Mouse (Mus musculus) ES-Bruce4 (cell line): ENCODE measurements around the gene Taf5l. TPM values are rescaled to one million over a fixed set of nuclear protein-coding genes. Genes with fewer than 3 reads are reported as not detected.

Source experiments
- H3K27ac ChIP-seq: 2 replicates; pipeline ENCODE4 v1.5.1; 2012; ENCODE audit warnings: low read length, inconsistent platforms; ENCODE audit not compliant: insufficient read depth
- H3K27me3 ChIP-seq: 2 replicates; pipeline ENCODE4 v1.6.1; 2012; ENCODE audit warnings: mild to moderate bottlenecking, low read length, inconsistent platforms; ENCODE audit not compliant: control insufficient read depth, poor library complexity, insufficient read depth, severe bottlenecking
- H3K36me3 ChIP-seq: 2 replicates; pipeline ENCODE4 v1.6.1; 2012; ENCODE audit warnings: inconsistent platforms, mild to moderate bottlenecking, low read length, moderate library complexity; ENCODE audit not compliant: control insufficient read depth, poor library complexity, insufficient read depth, severe bottlenecking
- H3K4me1 ChIP-seq: one replicate; pipeline ENCODE4 v1.8.1; 2011; ENCODE audit warnings: low read length; ENCODE audit not compliant: control insufficient read depth, insufficient read depth
- H3K4me3 ChIP-seq: 2 replicates; pipeline ENCODE4 v1.5.1; 2011; ENCODE audit warnings: low read depth, mild to moderate bottlenecking, low read length
- H3K9ac ChIP-seq: 2 replicates; pipeline ENCODE4 v1.6.1; 2012; ENCODE audit warnings: low read depth, mild to moderate bottlenecking, inconsistent platforms; ENCODE audit not compliant: poor library complexity, severe bottlenecking
- H3K9me3 ChIP-seq: replicated peaks from 2 replicates; pipeline ENCODE4 v1.6.1; 2012; ENCODE audit warnings: mild to moderate bottlenecking, low read length, inconsistent platforms; ENCODE audit not compliant: control insufficient read depth, poor library complexity, insufficient read depth, severe bottlenecking
- CTCF ChIP-seq: IDR thresholded peaks from one replicate; pipeline ENCODE4 v1.8.1; 2011; ENCODE audit warnings: low read depth, low read length
- EP300 ChIP-seq: IDR thresholded peaks from 2 replicates; pipeline ENCODE4 v1.6.1; 2011; ENCODE audit warnings: low read depth, low read length; ENCODE audit not compliant: insufficient read depth
- POLR2A ChIP-seq: IDR thresholded peaks from one replicate; pipeline ENCODE4 v1.8.1; 2011; ENCODE audit warnings: low read length; ENCODE audit not compliant: insufficient read depth
- polyA plus RNA-seq: library from polyadenylated mRNA; stranded (reverse); fragments of >200 nt; gene quantifications from 2 replicates; pipeline ENCODE4 v1.2.4, GENCODE M21; 2011; ENCODE audit warnings: low read depth; ENCODE audit not compliant: missing spikeins, insufficient read depth, insufficient read length

The Taf5l gene
- polyA plus RNA-seq, 1 experiment: 62.3 TPM

DNA sequence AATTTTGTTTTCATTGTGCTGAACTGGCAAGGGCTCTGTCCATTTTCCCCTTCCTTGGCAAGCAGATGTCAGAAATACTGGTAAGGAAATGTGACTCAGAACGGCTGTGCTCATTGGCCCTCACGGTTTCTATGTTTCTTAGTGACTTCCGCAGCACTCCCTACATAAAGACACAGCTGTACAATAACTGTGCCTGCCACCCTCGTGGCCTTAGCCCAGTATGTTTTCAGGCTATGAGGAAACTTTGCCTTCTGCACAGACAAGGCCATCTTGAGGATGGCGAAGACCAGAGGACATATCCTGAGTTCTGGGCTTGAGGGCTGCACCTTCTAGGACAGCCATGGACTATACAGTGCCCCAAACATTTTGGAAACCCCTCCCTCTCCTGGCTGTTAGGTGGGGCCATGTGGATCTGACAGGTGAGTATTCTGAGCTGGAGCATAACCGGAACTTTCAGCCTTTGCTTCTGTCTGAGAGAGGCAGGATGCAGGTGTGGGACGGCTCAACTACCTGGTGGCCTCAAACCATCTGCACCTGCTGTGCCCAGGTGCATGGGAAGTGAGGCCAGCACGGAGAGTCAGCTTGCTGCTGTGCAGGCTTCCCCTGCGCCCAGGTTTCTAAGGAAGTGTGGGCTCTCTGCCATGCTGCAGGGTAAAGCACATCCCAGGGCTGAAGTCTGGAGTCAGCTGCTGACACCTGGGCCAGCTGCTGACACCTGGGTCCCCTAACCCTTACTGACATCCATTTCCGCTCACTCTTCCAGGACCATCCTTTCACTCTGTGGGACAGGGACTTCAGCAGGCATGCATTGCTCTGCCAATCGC is 35.8 kb upstream of the Taf5l start:
- TF ChIP-seq POLR2A (no peak), EP300 (no peak), CTCF (no peak)
- Histone ChIP-seq H3K9ac (no peak overlapping the region), H3K27me3 (no peaks in the 10 kb centered on the region), H3K4me3 (no peak overlapping the region), H3K36me3 (no peaks in the 10 kb centered on the region; the same call in 1 of the 2 replicates), H3K27ac (no peak overlapping the region), H3K9me3 (no peaks in the 10 kb centered on the region), H3K4me1 (no peaks in the 10 kb centered on the region)

DNA sequence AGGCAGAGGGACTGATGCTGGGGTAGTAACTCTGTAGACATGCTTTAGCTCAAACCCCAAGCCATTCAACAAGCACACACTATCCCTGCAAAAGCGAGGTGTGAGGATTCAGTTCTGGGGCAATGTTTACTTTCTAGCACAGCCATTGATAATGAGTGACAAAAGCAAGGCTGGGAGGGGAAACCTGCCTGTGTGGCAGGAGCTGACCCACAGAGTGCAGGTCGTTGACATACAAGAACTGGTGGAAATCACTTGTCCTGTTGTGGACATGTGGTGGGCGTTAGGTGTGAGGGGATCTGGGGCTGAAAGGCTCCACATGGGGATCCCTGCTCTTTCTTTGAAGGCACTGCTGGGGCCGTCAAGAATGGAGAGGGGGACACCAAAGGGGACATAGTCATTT is 31.4 kb upstream of the Taf5l start:
- Histone ChIP-seq H3K27ac (no peak overlapping the region), H3K27me3 (no peaks in the 10 kb centered on the region)

DNA sequence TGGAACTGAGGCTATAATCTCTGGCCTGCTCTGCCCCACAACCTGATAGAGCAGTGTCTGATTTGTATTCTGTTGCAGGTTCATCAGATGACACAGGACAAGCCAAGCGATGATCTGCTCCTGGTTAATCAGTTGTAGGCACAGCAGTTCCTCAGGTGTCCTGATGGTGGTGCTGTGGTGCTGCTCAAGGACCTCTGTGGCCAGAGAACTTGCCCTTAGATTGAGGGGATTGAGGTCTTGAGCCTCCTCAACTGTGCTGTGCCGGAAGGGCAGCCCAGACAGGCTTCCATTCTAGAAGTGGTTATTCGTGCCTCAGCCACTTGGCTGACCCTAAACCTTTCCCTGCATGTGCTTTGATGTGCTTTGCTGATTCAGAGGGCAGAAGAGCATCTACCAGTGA is 30.9 kb upstream of the Taf5l start:
- Histone ChIP-seq H3K27me3 (no peaks in the 10 kb centered on the region), H3K4me3 (no peak overlapping the region), H3K27ac (no peak overlapping the region), H3K9me3 (no peaks in the 10 kb centered on the region), H3K9ac (no peak overlapping the region), H3K36me3 (peaks cover 25% of the 10 kb centered on the region), H3K4me1 (no peaks in the 10 kb centered on the region)
- no peak for TF ChIP-seq POLR2A
- peak; percentile 99 for TF ChIP-seq CTCF
- TF ChIP-seq EP300: 0 out of 2 replicates have a peak, but pooled peaks have one; percentile 17

More for the DNA sequence above, 31.4 kb upstream of the Taf5l start:
- no peaks in the 10 kb centered on the region for H3K4me1 ChIP-seq
- H3K9me3 ChIP-seq: no peaks in the 10 kb centered on the region
- TF ChIP-seq POLR2A (no peak), CTCF (no peak), EP300 (no peak)
- H3K9ac ChIP-seq: no peak overlapping the region
- H3K4me3 ChIP-seq: no peak overlapping the region
- peaks cover 20% of the 10 kb centered on the region for H3K36me3 ChIP-seq

DNA sequence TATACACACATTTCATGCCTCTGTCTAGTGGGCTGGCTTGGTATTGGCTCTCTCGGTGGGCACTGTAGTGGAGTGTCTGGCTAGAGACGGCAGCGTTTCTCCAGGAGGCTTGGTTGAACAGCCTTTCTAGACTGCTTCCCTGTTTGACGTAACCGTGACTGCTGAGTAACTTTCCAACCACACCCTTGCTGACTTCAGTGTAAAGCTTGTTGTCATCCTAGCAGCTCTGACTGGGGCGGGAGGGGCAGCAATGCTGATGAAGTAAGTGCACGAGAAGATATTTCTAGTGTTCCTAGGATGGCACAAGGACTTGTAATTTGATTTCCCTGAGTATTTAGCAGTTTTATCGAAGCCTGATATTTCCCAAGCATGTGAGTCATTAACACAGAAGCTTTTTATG is 24.7 kb upstream of the Taf5l start:
- H3K36me3 ChIP-seq: peaks cover 75% of the 10 kb centered on the region
- no peak overlapping the region for H3K4me3 ChIP-seq
- no peak overlapping the region for H3K27ac ChIP-seq
- no peaks in the 10 kb centered on the region for H3K4me1 ChIP-seq
- H3K9me3 ChIP-seq: no peaks in the 10 kb centered on the region
- H3K27me3 ChIP-seq: no peaks in the 10 kb centered on the region
- no peak overlapping the region for H3K9ac ChIP-seq
- TF ChIP-seq EP300: no peak
- no peak for TF ChIP-seq CTCF
- TF ChIP-seq POLR2A: no peak

DNA sequence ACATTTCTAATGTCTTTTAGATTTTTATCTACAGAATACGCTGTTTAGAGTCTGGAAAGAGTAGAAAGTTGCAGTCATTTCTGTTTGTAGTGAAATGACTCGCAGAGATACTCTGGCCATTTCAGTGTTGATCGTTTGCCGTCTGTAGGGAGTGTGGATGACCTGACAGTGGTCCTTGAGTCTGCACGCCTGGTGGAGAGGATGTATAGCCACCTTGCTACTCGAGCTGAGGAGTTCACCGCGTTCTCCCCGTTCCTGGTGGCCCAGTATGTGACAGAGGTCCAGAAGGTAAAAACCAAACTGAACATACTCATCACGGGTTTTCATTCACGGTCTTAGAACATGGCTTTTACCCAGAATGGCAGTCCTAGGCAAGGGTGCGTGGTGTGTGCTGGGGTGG is 23.7 kb upstream of the Taf5l start:
- peaks cover 79% of the 10 kb centered on the region for H3K36me3 ChIP-seq
- no peaks in the 10 kb centered on the region for H3K9me3 ChIP-seq
- H3K4me3 ChIP-seq: no peak overlapping the region
- TF ChIP-seq EP300 (no peak), POLR2A (no peak), CTCF (no peak)
- no peak overlapping the region for H3K27ac ChIP-seq
- no peaks in the 10 kb centered on the region for H3K4me1 ChIP-seq
- H3K27me3 ChIP-seq: no peaks in the 10 kb centered on the region
- no peak overlapping the region for H3K9ac ChIP-seq

DNA sequence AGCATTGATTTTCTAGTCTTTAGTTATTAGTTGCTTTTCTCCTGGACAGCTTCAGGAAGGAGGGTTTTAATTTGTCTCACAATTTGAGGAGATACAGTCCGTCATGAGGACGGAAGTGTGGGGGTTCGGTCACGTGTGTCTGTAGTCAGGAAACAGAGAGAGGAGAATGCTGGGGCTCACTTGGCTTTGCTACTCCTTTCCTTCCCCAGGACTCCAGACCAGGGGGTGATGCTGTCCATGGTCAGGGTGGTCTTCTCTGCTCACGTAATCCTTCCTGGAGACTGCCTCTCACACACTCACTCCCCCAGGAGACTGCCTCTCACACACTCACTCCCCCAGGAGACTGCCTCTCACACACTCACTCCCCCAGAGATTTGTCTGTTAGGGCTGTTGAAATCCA is 23.2 kb upstream of the Taf5l start:
- Histone ChIP-seq H3K9ac (no peak overlapping the region), H3K27ac (no peak overlapping the region), H3K9me3 (no peaks in the 10 kb centered on the region), H3K27me3 (no peaks in the 10 kb centered on the region), H3K4me3 (no peak overlapping the region), H3K4me1 (no peaks in the 10 kb centered on the region), H3K36me3 (peaks cover 82% of the 10 kb centered on the region)
- TF ChIP-seq POLR2A (no peak), EP300 (no peak), CTCF (no peak)
